Mouse (Mus musculus) hindbrain, embryonic 10.5 days (tissue): ENCODE measurements around the gene Slc16a5. TPM values are rescaled to one million over a fixed set of nuclear protein-coding genes. Genes with fewer than 3 reads are reported as not detected.

Experiments
- DNase-seq: peaks from one replicate; pipeline ENCODE4 v3.0.0-alpha.2; 2017; ENCODE audit warnings: low spot score
- H3K27ac ChIP-seq: fragments of 300-500 bp; sonication (generic); 2 replicates; pipeline ENCODE4 v1.5.1; 2016; ENCODE audit warnings: mild to moderate bottlenecking, moderate library complexity
- H3K27me3 ChIP-seq: fragments of 300-500 bp; sonication (generic); 2 replicates; pipeline ENCODE4 v1.6.1; 2016; ENCODE audit warnings: mild to moderate bottlenecking; ENCODE audit not compliant: poor library complexity, insufficient read depth, severe bottlenecking
- H3K36me3 ChIP-seq: fragments of 300-500 bp; sonication (generic); 2 replicates; pipeline ENCODE4 v1.6.1; 2016; ENCODE audit warnings: mild to moderate bottlenecking, moderate library complexity
- H3K4me1 ChIP-seq: fragments of 300-500 bp; sonication (generic); replicated peaks from 2 replicates; pipeline ENCODE4 v1.6.1; 2016; ENCODE audit warnings: mild to moderate bottlenecking
- H3K4me3 ChIP-seq: fragments of 300-500 bp; sonication (generic); 2 replicates; pipeline ENCODE4 v1.5.1; 2016; ENCODE audit warnings: mild to moderate bottlenecking, moderate library complexity
- H3K9me3 ChIP-seq: fragments of 300-500 bp; sonication (generic); 2 replicates; pipeline ENCODE4 v1.6.1; 2016; ENCODE audit warnings: mild to moderate bottlenecking, moderate library complexity
- WGBS: fragments of 180-500 bp; shearing (Covaris S2); methylation state at CpG from one replicate; pipeline ENCODE4 v1.1.7; 2016; 5-methylcytosine and 5-hydroxymethylcytosine counted together
- polyA plus RNA-seq: library from polyadenylated mRNA; unstranded; fragments of >200 nt; fragmentation: Nextera tagmentation; extraction: Ambion mirVana; gene quantifications from 2 replicates; pipeline ENCODE4 v1.2.1, GENCODE M21; 2016

Slc16a5 gene
- polyA plus RNA-seq, 1 experiment from 2014 or later = not detected

GRCm38 (mm10) chr11:115514238-115514663 is 52.0 kb downstream of the Slc16a5 start, which contains the start of gene Jpt1:
Jpt1 (minus strand) TSS chr11:115514387.
- Histone ChIP-seq H3K36me3 (no peaks in the 10 kb centered on the region), H3K4me3 (peak within 1 kb of the TSS; percentile 100), H3K9me3 (no peaks in the 10 kb centered on the region), H3K27ac (peak within 1 kb of the TSS; percentile 99), H3K27me3 (no peaks in the 10 kb centered on the region), H3K4me1 (peaks cover 42% of the 10 kb centered on the region)
- under 1% methylated on average over 24 of the region's 24 CpGs for WGBS
- DNase-seq = peak; percentile 96

- no peaks in the 10 kb centered on the region for H3K9me3 ChIP-seq
- WGBS = 72% methylated on average over 6 of the region's 6 CpGs
- no peak overlapping the region for H3K4me3 ChIP-seq
- peaks cover 38% of the 10 kb centered on the region for H3K4me1 ChIP-seq
- DNase-seq = no peak
- H3K36me3 ChIP-seq = no peaks in the 10 kb centered on the region
- H3K27ac ChIP-seq = peak overlapping the region; percentile 99; the same call in 1 of the 2 replicates
- no peaks in the 10 kb centered on the region for H3K27me3 ChIP-seq
These were observed 52.7 kb downstream of the Slc16a5 start for GRCm38 (mm10) chr11:115515021-115515420.

- no peaks in the 10 kb centered on the region for H3K9me3 ChIP-seq
- peaks cover 18% of the 10 kb centered on the region for H3K4me1 ChIP-seq
- WGBS = 86% methylated on average over 5 of the region's 5 CpGs
- peaks cover 17% of the 10 kb centered on the region for H3K36me3 ChIP-seq
- no peak overlapping the region for H3K4me3 ChIP-seq
- DNase-seq = no peak
- H3K27ac ChIP-seq = no peak overlapping the region
- no peaks in the 10 kb centered on the region for H3K27me3 ChIP-seq
These were observed 54.7 kb downstream of the Slc16a5 start for GRCm38 (mm10) chr11:115516942-115517341.

GRCm38 (mm10) chr11:115518693-115519092 is 56.4 kb downstream of the Slc16a5 start:
- Histone ChIP-seq H3K9me3 (no peaks in the 10 kb centered on the region), H3K36me3 (peaks cover 29% of the 10 kb centered on the region), H3K27ac (no peak overlapping the region), H3K4me1 (0 out of 2 replicates have a peak, but pooled peaks cover 5% of the 10 kb centered on the region), H3K4me3 (no peak overlapping the region), H3K27me3 (no peaks in the 10 kb centered on the region)
- 80% methylated on average over 9 of the region's 9 CpGs for WGBS
- DNase-seq = no peak

- H3K27ac ChIP-seq = no peak overlapping the region
- 0 out of 2 replicates have a peak, but pooled peaks cover 5% of the 10 kb centered on the region for H3K4me1 ChIP-seq
- WGBS = 89% methylated on average over 3 of the region's 3 CpGs
- no peak for DNase-seq
- no peak overlapping the region for H3K4me3 ChIP-seq
- H3K36me3 ChIP-seq = peaks cover 38% of the 10 kb centered on the region
- no peaks in the 10 kb centered on the region for H3K27me3 ChIP-seq
- H3K9me3 ChIP-seq = no peaks in the 10 kb centered on the region
These were observed 57.3 kb downstream of the Slc16a5 start for GRCm38 (mm10) chr11:115519581-115519980.

DNA sequence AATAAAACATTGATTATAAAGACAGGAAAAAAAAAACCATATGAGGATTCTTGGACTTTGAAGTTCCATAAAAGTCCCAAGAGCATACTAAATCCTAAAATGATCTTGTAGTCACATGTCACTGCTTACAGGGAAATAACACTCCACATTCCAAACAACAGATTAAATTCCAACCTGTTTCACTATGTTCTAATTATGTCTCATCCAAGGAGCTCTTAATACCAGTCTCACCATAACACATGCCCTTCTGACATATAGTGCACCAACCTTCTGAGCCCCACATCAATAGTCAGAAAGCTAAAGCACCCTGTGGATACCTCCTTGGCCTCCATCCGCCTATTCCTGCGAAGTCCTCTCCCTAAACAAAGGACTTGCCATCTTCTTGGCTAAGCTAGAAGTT is 57.9 kb downstream of the Slc16a5 start:
- Histone ChIP-seq H3K27me3 (no peaks in the 10 kb centered on the region), H3K9me3 (no peaks in the 10 kb centered on the region), H3K4me1 (0 out of 2 replicates have a peak, but pooled peaks cover under 1% of the 10 kb centered on the region), H3K27ac (no peak overlapping the region), H3K4me3 (no peak overlapping the region), H3K36me3 (peaks cover 44% of the 10 kb centered on the region)
- DNase-seq = no peak
- WGBS = 57% methylated on average over 2 of the region's 2 CpGs

DNA sequence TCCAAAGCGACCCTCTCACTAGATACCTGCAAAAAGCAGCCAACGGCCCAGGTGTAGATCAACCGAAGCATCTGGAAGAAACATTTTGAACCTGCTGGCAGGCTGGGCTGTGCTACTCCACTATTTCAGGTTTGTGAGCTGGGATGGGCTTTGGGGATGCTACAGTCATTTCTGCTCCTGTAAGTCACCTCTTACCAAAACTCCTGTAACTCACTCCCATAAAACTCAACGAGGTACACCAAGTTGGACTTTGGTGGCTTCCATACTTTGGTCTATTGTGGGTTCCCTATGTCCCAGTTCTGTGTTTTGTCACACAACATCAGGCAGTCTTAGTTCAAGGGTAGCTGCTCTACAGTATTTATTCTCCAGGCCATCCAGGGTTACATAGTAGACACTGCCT is 58.8 kb downstream of the Slc16a5 start:
- no peaks in the 10 kb centered on the region for H3K27me3 ChIP-seq
- H3K4me1 ChIP-seq = no peaks in the 10 kb centered on the region
- WGBS = 90% methylated on average over 4 of the region's 4 CpGs
- H3K4me3 ChIP-seq = no peak overlapping the region
- no peak for DNase-seq
- H3K27ac ChIP-seq = no peak overlapping the region
- H3K36me3 ChIP-seq = peaks cover 53% of the 10 kb centered on the region
- no peaks in the 10 kb centered on the region for H3K9me3 ChIP-seq

DNA sequence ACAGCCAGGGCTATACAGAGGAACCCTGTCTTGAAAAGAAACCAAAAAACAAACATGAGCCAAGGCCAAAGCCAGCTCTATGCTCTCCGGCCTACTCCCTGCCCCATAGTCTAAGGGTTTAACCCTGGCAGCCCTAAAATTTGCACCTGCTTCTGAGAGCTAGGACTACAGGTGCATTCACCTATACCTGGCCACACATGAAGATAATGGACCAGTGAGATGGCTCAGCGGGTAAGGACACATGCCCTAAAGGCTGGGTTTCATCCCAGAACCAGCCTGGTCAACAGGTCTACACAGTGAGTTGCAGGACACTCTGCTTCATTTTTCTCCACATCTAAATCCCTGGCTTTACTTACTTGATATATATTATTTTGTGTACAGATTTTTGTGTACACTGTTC is 60.0 kb downstream of the Slc16a5 start:
- WGBS = 95% methylated on average over 2 of the region's 2 CpGs
- Histone ChIP-seq H3K4me1 (no peaks in the 10 kb centered on the region), H3K27me3 (no peaks in the 10 kb centered on the region), H3K27ac (no peak overlapping the region), H3K36me3 (peaks cover 65% of the 10 kb centered on the region), H3K9me3 (no peaks in the 10 kb centered on the region), H3K4me3 (no peak overlapping the region)
- no peak for DNase-seq

GRCm38 (mm10) chr11:115522703-115523102 is 60.4 kb downstream of the Slc16a5 start:
- no peak overlapping the region for H3K4me3 ChIP-seq
- WGBS = 82% methylated on average over 2 of the region's 2 CpGs
- H3K9me3 ChIP-seq = no peaks in the 10 kb centered on the region
- no peaks in the 10 kb centered on the region for H3K27me3 ChIP-seq
- H3K4me1 ChIP-seq = no peaks in the 10 kb centered on the region
- H3K36me3 ChIP-seq = peaks cover 69% of the 10 kb centered on the region
- no peak for DNase-seq
- no peak overlapping the region for H3K27ac ChIP-seq

Other genes starting within 250 kb of the Slc16a5 start
- gene Grin2c, start 195.2 kb upstream of the Slc16a5 start, polyA plus RNA-seq = 0.14 and 0.18 TPM in 2 replicates
- gene Fdxr, start 185.4 kb upstream of the Slc16a5 start, polyA plus RNA-seq = 17.7 TPM in 2 replicates
- gene Fads6, start 164.8 kb upstream of the Slc16a5 start, polyA plus RNA-seq = 0.27 and 0.47 TPM in 2 replicates
- not detected in 2 replicates for gene Otop2, start 155.3 kb upstream of the Slc16a5 start, polyA plus RNA-seq
- gene Ush1g, start 140.4 kb upstream of the Slc16a5 start, polyA plus RNA-seq = 0.10 TPM in 1 of 2 replicates, not detected in the other
- gene Otop3, start 127.7 kb upstream of the Slc16a5 start, polyA plus RNA-seq = 0.08 TPM in 1 of 2 replicates, not detected in the other
- 11.3 and 14.8 TPM in 2 replicates for gene Hid1, start 94.7 kb upstream of the Slc16a5 start, polyA plus RNA-seq
- 16.1 and 21.4 TPM in 2 replicates for gene Cdr2l, start 80.6 kb upstream of the Slc16a5 start, polyA plus RNA-seq
- 228 and 253 TPM in 2 replicates for gene Mrpl58, start 58.7 kb upstream of the Slc16a5 start, polyA plus RNA-seq
- 878 and 961 TPM in 2 replicates for gene Atp5h, start 42.5 kb upstream of the Slc16a5 start, polyA plus RNA-seq
- gene Kctd2, start 42.3 kb upstream of the Slc16a5 start, polyA plus RNA-seq = 15.0 and 20.1 TPM in 2 replicates
- gene Trim80, start 21.9 kb upstream of the Slc16a5 start, polyA plus RNA-seq = 0.08 and 0.16 TPM in 2 replicates
- 8.1 and 10.8 TPM in 2 replicates for gene Armc7, start 13.2 kb downstream of the Slc16a5 start, polyA plus RNA-seq
- 93.3 and 98.0 TPM in 2 replicates for gene Nt5c, start 29.4 kb downstream of the Slc16a5 start, polyA plus RNA-seq
- 778 and 995 TPM in 2 replicates for gene Jpt1, start 51.9 kb downstream of the Slc16a5 start, polyA plus RNA-seq
- 1,372 and 1,467 TPM in 2 replicates for gene Sumo2, start 73.8 kb downstream of the Slc16a5 start, polyA plus RNA-seq
- 192 and 243 TPM in 2 replicates for gene Nup85, start 102.0 kb downstream of the Slc16a5 start, polyA plus RNA-seq
- gene Mrps7, start 141.5 kb downstream of the Slc16a5 start, polyA plus RNA-seq = 104 and 112 TPM in 2 replicates
- gene Gga3, start 141.6 kb downstream of the Slc16a5 start, polyA plus RNA-seq = 35.1 and 37.6 TPM in 2 replicates
- 16.3 and 20.6 TPM in 2 replicates for gene Mif4gd, start 150.5 kb downstream of the Slc16a5 start, polyA plus RNA-seq
- 23.7 and 24.7 TPM in 2 replicates for gene Slc25a19, start 165.8 kb downstream of the Slc16a5 start, polyA plus RNA-seq
- gene Grb2, start 246.1 kb downstream of the Slc16a5 start, polyA plus RNA-seq = 92.7 and 119 TPM in 2 replicates